Mouse (Mus musculus) heart, postnatal 4 days (tissue): Measurements from ENCODE around the gene Tapbpl. TPM values are rescaled to one million over a fixed set of nuclear protein-coding genes. Genes with fewer than 3 reads are reported as not detected.
A peak's percentile ranks its signal among the peaks of the same experiment; 100 is the strongest.
"Not testable (repeated sequence)": the region's sequence is repeated elsewhere in the genome, so short reads cannot be mapped to it uniquely, and the experiment has no call there.

ENCODE experiments used
- DNase-seq: peaks from one replicate; pipeline ENCODE4 v3.0.0; 2021
- total RNA-seq, 2 experiments: library from RNA; stranded (reverse); gene quantifications; 2 replicates each; pipeline ENCODE4 v1.2.3; 2021

The Tapbpl gene
- 1 to 10 TPM; 3.3 to 3.6 TPM for total RNA-seq

DNA sequence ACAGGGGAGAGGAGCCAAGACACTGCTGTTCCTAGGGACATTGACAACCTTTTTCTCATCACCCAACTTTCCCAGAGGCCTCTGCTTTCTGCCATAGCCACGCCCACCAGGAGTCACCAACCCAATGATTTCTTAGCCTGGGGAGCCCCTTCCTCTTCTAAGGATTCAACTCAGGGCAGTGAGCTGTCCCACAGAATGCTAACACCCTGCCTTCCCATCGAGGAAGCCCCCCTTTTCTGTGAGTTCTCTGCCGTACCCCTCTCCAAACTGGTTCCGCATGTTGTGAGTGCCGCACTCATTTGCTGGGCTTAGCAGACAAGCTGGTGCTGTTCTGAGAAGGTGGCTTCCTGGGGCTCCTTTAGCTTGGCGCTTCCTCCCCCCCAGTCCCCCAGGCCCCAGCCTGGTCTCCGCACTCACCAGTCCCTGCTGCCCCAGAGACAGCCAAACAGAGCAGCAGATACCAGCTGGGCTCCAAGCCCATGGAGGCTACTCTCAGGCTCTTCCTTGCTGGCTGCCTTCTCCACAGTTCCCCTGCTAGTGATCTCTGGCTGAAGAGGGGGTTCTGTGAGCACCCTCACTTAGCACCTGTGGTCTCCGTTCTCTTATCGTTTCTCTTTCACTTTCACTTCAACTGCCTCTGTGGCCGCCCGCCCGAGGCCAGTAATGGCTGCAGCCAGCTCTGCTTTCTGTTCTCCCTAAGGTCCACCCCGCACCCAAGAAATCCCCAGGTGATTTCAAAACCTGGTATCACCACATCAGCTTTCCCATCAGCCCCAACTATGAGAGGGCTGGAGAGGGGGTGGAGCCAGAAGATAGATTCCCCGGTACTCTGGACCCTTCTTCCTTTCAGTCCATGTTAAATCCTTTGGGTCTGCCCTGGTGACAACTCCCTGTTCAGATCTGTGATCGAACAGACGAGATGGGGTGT, at the start of gene Tapbpl:
TSS of gene Tapbpl (minus strand) at position 744 of the 928 bp plus-strand sequence.
- DNase-seq, result peak; percentile 69

DNA sequence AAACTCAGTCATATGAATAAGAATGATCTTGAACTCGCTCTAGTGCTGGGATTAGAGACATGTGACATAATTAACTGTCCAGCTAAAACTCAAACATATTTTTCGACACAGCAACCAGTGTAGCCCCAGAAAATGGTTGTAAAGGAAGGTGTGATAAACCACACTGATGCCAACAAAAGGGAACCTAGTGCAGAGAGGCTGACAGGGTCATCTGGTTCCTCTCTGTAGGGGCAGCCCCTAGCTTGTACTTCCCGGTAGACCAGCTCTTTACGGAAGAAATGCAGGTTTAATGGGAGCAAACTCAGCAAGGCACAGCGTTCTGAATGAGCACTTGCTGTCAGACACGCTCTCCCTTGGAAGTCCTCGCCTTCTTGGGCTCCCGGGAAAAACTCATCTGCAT, 48.1 kb upstream of the Tapbpl start:
- DNase-seq, result no peak

DNA sequence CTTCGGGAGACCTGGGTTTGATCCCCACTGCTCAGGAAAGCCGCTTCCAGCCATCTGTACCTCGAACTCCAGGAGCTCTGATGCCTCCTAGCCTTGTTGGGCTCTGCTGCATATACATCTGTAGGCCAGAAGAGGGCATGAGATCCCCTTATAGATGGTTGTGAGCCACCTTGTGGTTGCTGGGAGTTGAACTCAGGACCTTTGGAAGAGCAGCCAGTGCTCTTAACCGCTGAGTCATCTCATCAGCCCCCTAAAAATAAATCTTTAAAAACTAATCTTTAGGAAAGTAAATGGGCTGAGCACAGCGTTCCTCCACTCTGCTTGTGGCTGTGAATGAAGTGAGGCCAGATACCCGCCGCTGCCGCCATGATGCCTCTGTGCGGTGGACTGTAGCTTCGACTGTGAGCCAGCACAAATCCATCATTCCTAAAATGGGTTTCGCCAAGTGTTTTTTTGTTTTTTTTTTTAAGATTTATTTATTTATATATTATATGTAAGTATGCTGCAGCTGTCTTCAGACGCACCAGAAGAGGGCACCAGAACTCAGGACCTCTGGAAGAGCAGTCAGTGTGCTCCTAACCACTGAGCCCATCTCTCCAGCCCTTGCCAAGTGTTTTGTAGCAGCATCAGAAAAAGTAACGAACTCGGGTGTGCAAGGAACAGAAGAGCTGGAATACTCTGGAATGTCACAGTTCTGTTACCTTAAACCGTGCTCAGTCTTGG, 43.3 kb upstream of the Tapbpl start:
- DNase-seq, result peak; percentile 68

DNA sequence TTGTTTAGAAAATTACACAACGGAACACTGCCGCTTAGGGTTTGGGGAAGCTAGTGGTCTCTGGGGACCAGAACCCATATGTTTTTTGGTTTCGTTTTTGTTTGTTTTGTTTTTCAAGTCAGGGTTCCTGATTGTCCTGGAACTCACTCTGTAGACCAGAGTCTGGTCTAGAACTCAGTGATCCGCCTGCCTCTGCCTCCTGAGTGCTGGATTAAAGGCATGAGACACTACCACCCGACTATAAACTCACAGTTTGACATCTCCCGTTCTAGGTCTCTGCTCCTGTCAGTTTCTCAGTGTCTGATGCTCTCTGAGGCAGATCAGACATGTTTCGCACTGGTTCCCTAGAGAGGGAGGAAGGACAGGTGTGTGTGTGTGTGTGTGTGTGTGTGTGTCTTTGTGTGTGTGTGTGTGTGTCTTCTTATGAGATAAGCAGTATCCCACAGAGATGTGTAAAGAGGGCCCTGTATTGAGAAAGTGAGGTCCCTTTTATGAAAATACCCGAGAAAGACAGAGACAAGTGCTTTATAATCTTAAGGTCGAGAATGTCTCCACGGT, 40.6 kb upstream of the Tapbpl start:
- no peak for DNase-seq

DNA sequence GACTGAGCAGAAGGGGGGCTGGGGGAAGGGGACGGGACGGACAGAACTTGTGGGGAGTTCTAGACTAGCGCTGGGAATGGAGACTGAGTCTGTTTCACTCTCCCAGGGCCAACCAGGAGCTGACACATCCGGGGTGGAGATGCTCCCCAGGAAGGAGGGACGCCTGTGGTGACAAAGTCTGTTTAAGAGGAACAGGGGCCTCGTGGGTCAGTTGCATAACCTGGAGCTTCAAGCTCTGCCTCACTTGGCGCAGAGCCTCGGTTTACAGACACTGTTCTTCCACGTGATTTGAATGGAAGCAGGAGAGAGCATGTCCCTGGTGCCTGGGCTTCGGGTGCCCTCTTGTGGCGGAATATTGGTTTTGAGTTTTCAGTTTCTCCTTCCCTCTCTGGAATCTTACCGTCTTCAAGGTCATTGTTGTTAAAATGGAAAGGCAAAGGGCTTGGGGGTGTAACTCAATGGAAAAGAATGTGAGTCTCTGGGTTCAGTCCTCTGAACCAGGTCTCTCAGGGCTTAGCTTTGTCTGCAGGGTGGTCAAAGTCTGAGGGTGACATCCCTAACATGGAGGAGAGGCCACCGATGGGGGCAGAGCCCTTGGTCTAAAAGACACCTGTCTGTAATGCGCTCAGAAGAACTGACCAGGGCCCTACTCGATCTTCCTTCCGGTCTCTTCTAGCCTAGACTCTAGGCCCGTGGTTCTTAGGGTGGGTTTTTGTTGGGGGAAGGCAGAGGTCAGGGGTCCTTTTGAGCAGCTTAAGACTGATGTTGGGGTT, 40.0 kb upstream of the Tapbpl start:
- DNase-seq, result peak; percentile 94

DNA sequence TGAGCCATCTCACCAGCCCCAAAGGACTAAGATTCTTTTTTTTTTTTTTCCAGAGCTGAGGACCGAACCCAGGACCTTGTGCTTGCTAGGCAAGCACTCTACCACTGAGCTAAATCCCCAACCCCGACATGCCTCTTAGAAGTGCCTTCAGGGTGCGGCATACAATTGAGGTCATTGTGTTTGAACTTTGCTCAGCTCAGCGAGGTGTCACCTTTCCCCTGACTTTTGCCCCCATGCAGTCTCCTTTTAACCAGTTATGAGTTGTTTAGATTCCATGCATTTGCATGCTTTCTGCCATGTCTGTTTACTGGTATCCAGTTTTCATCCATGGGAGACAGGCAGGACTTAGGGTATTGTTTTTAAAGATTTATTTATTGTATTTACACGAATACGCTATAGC, 37.1 kb upstream of the Tapbpl start:
- DNase-seq, result no peak

DNA sequence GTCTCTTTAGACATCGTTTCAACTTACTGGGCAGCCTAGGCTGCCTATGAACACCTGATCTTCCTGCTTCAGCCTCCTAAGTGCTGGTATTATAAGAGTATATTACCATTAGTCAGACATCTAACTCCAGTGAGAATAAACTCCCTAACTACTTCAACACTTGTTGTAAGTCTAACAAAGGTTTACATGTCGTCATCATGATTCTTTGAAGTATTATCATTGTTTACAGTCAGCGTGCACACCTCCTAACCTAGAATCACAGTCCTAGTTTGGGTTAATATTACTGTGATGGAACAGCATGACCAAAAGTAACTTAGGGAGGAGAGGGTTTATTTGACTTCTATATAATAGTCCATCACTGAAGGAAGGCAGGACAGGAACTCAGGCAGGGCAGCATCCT, 35.8 kb upstream of the Tapbpl start:
- DNase-seq, result no peak

DNA sequence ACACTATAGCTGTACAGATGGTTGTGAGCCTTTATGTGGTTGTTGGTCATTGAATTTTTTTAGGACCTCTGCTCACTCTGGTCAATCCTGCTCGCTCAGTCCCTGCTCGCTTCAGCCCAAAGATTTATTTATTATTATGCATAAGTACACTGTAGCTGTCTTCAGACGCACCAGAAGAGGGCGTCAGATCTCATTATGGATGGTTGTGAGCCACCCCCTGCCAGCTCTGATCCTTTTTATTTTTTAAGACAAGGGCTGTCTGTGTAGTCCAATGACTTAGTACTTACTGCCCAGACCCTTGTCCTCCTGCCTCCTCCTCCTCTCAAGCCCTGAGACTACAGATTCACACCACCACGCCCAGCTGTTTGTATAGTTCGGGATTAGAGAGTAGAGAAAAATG, 34.9 kb upstream of the Tapbpl start:
- DNase-seq, result not testable (repeated sequence)

DNA sequence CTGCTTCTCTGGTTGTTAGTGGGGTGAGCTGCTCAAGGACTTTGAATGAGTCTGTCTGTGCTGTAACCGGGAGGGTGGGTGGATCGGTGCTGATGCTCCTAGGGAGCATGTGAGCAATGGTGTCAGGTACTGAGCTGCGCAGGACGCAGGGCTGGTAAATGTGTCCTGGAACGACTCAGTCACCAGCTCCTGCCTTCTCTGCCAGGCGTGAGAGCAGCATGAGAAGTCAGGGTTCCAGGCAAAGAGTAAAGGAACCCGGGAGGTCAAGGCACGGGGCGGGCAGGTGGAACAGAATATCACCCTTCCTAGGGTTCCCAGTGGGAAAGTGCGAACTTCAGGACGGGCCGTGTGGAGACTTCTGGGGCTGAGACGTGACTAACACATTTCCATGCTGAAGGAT, 34.4 kb upstream of the Tapbpl start:
- no peak for DNase-seq

DNA sequence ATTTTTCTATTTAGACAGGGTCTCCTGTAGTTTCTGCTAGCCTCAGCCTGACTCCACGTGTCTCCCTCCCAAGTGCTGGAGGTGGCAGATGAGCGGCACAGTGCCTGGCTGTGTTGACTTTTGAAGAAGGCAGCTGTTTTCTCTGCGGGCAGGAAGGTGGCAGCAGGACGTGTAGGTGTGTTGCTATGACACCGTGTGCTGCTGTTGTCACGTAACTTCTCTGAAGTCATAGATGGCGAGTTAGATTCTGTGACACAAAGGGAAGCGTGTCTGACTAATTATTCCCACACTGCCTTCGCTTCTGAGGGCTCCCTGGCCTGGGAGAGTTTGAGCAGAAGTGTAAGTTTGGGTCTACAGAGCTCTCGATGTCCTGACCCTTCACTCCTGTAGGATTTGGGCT, 33.6 kb upstream of the Tapbpl start:
- DNase-seq, result no peak

DNA sequence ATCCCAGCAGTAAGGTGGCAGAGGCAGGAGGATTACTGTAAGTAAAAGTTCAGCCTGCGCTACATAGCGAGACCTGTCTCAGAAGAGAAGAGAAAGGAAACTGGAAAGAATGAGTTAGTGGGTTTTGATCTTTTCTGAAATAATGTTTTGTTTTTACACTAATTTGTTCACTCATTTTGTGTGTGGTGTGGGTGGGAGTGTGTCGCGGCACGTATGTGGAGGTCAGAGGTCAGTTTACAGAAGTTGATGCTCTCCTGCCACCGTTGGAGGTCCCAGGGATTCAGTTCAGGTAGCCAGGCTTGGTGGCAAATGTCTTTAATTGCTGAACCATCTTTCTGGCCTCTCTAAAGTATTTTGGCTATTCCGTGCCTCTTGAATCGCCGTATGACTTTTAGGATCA, 32.6 kb upstream of the Tapbpl start:
- DNase-seq, result no peak

DNA sequence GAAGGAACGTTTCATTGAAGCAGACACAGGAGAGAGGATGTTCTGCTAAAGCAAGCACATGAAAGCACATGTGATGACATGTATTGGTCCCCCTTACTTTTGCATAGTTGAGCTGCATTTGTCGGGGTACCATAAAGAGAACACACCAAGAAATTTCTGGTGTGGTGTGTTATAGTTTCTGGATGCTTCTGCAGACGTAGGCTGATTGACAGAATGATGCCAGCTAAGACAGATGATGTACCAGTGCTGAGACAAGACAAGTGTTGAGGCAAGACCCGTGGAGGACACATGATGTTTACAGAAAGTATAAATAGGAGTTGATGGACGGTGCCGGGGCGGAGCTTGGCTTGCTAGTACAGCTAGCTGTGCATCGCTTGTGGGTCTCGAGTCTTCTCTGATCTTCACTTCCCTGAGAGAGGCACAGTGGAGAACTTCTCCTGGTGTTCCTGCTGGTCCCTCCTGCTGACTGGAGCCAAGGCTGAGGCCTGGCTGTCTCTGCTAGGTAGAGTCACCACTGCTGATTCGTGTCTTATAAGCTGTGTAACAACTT, 28.4 kb upstream of the Tapbpl start:
- DNase-seq, result no peak

DNA sequence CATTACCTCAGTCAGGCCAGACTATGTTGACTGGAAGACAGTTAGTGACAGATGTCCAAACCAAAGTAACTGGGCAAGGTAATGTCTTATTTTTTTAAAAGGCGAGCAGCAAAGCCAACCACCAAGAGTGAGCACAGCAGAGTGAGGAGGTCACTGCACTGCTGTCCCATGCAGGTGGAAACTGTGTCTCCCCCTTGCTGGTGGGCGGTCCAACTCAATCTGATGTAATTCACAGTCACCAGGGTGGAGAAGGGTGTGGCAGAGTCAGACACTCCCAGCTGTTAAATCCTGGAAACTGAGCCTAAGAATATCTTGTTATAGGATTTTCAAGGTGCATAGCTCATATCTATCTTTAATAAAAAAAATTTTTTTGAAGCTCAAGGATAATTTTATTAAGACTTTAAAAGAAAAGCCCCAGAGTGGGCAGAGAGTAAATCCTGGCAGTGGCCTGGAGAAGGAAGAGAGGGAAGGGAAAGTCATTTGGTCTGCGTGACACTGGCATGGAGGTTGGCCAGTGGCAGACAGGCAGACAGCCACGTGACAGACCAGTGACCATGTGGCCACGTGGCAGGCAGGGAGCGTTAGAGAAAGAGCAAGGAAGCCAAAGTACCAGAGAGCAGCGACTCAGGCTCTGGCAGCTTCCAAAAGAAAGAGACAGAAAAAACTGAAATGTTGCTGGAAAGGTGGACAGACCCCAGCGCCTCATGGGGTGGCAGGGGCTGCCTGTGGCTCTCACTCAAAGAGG, 24.7 kb upstream of the Tapbpl start:
- peak; percentile 39 for DNase-seq

DNA sequence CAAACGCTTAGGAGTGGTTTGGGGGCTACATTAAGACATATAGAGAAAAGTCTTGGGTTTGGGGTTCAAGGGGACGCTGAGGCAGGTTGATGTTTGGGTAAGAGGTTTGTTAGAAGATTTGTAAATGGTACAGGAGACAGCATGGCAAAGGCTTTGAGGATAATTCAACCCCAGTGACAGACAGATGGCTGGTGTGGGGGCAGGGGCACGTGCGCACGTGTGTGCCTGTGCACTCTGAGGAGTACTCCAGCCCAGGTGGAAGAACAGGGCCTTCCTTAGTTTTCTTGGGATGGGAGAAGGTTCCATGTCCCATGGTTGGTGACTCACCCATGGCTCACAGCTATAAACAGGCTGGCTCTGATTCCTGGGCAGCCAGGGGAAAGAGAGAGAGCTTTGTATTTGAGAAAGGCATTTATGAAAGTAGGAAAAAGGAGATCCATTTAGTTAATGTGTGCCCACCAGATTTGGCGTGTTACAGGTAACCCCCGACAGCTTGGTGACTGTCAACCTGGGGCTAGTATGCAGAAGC, 23.9 kb upstream of the Tapbpl start:
- no peak for DNase-seq

DNA sequence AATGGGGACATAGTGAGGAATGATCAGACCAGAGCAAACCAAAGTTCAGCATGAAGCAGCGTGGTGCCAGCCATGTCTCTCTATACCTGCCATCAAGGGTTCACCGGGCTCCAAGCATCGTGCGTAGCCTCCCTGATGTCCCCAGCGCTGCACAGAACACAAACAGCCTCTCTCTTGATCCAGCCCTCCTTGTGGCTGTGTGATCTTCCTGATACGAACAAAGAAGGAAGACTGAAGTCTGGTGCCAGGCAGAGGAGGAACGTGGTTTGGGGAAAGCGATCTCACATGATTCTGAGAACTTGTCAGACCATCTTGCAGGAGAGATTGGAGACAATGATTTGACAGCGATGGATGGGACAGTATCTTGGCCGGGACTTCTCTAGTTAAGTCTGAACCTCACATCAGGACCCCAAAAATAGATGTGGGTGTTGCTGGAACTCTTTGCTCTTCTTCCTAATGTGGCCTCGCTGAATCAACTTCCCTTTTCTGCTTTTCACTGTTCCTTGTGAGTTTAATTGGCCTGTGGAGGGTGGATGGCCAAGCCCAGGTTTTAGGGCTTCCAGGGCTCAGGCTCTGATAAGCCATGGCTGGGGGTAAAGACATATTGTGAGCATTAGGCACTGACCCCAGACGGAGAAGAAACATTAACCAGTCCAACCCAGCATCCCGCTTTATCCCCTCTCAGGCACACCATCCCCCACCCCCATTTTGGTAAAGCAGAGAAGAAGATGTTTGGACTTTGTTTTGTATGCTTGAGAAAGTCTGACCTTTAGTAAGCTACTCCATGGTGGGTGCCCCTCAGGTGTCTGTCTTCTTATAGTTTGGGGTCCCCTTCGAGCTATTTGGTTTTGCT, 22.4 kb upstream of the Tapbpl start:
- no peak for DNase-seq

DNA sequence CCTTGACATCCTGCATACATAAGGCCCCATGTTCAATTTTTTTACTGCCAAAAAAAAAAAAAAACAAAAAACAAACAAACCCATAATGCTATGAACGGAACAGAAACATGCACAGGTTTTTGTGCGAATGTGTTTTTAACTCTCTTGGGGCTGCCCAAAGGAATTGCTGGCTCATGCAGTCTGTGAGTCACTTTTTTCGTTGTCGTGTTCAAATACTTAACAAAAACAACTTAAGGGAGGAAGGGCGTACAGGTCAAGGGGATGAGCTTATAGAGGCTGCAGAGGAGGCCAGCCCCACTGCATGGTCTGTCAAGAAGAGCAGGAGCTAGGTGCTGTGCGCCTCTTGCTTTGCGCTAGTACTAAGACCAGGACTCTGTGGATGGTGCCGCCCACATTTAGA, 21.1 kb upstream of the Tapbpl start:
- DNase-seq, result no peak

DNA sequence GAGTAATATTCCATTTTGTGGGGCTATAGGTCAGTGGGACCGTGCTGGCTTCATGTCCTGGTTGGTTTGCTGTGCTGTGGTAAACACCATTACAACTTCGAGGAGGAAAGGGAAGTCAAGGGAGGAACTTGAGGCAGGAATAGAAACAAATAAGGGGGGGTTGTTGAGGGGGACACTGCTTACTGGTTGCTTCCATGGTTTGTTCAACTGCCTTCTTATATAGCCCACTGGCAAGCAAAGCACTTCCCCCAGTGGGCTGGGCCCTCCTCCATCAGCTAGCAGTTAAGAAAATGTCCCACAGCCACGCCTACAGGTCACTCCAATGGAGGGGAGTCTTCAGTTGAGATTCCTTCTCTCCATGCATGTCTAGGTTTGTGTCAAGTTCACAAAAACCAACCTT, 20.6 kb upstream of the Tapbpl start:
- no peak for DNase-seq

DNA sequence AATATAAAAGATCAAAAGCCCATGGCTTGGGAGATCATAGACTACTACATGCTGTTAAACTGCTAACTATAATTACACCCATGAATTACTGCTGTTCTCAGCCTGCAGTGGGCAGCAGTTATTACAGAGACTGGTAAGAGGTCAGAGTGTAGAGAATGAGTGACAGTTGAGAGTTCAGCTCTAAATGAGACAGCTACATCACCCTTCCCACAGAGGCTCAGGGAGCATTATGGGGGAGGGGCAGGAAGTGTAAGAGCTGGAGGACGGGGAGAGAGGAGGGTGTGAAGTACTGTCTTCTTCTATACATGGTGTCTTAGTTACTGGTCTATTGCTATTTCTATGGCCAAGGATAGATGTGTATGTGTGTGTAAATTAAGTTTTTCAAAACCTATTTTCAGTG, 12.9 kb upstream of the Tapbpl start:
- no peak for DNase-seq

DNA sequence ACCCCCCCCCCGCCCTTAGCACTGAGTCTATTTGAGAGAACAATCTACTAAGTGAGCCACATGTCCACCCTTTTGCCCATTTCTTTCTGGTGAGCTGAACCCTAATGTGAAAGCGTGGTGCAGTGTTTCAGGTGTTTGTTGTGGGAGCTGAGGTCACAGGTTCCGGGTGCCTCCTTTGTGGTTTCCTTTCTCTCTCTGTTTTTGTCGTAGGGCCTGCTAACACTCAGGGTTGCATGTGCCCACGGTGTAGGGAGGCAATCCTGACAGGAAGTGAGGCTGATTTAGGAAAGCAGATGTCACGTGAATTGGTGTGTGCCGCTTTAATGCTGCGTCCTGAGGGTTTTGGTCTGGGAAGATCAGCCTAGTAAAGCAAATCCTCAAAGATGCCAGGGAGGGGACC, 9.9 kb upstream of the Tapbpl start:
- no peak for DNase-seq

DNA sequence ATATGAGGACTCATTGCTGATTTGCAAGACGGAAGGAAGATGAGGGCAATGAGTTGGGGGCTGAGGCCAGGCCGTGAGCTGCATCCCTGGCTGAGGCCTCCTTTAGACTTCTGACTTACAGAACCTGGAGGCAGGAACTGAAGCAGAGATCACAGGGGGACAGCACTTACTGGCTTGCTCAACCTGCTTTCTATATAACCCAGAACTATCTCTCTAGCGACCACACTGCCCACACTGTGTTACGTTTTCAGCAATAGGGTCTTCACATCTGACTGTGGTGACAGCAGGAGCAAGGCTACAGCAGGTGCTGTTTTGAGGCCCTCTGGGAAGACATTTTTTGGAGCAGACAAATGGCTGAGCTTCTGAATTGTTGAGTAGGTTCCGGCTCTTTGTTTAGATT, 9.0 kb upstream of the Tapbpl start:
- no peak for DNase-seq
